Comparison of ENCODE assay signal across 12 mouse cellular contexts in genomic region chr2:157801505-157802357, GRCm38 (mm10).
DNase-seq lines count a peak whose midpoint lies in the region; ATAC-seq lines count a peak whose summit lies in the region.
"Had no signal": no experiment of that assay in that cellular context is flagged by ENCODE, and none has a peak within 500 bp of the region (broad histone marks: within the 10 kb centered on the region; RNA-seq: fewer than 3 reads in every experiment).

No protein-coding gene starts in this region.

- intact Hi-C loops in gastrocnemius, postnatal 14 days (cut with DNase I; ENCODE audit: low total_unique reads), result no loop called here

- no peaks in the 10 kb centered on the region for H3K27me3 ChIP-seq in hindbrain, embryonic 10.5 days (ENCODE audit: insufficient read depth, poor library complexity, severe bottlenecking)
- no peaks in the 10 kb centered on the region for H3K27me3 ChIP-seq in limb, embryonic 15.5 days

- H3K9me3 ChIP-seq in hindbrain, embryonic 10.5 days, result no peaks in the 10 kb centered on the region
- no peaks in the 10 kb centered on the region for H3K9me3 ChIP-seq in limb, embryonic 15.5 days
- H3K9me3 ChIP-seq: G1E; heart, embryonic 15.5 days had no signal

- H3K9ac ChIP-seq in limb, embryonic 15.5 days, result no peak overlapping the region
- H3K9ac ChIP-seq: heart, embryonic 15.5 days had no signal

- WGBS in hindbrain, embryonic 10.5 days, result 32% methylated on average over 8 of the region's 8 CpGs
- 27% methylated on average over 8 of the region's 8 CpGs for WGBS in limb, embryonic 15.5 days

- peak; percentile 13 for DNase-seq in embryo, embryonic 10 days (ENCODE audit: low spot score)
- DNase-seq in embryo, embryonic 10.5 days (ENCODE audit: low spot score), result no peak
- peak; percentile 6 for DNase-seq in Muller cell, postnatal 12 days (ENCODE audit: inconsistent ontology term)
- DNase-seq in hindbrain, embryonic 10.5 days (ENCODE audit: low spot score), result no peak
- no peak for DNase-seq in thymus, postnatal 4 days
- no peak for DNase-seq in gastrocnemius, postnatal 14 days
- no peak for DNase-seq in frontal cortex, postnatal 36 days (ENCODE audit: low spot score in 2 of 2)
- DNase-seq: adrenal gland, postnatal 10 days; layer of hippocampus, postnatal 36 days had no signal

- H3K27ac ChIP-seq in hindbrain, embryonic 10.5 days, result peak overlapping the region; percentile 91
- H3K27ac ChIP-seq in limb, embryonic 15.5 days, result peak overlapping the region; percentile 43
- H3K27ac ChIP-seq: heart, embryonic 15.5 days had no signal

- H3K4me1 ChIP-seq in hindbrain, embryonic 10.5 days (replicated peaks), result peaks cover 46% of the 10 kb centered on the region
- peaks cover 25% of the 10 kb centered on the region for H3K4me1 ChIP-seq in limb, embryonic 15.5 days

- no peak for ATAC-seq in limb, embryonic 15.5 days (ENCODE audit: insufficient number of reproducible peaks, low FRiP score, low TSS enrichment, low read depth)

- H3K4me3 ChIP-seq in hindbrain, embryonic 10.5 days, result peak overlapping the region; percentile 23
- no peak overlapping the region for H3K4me3 ChIP-seq in limb, embryonic 15.5 days
- H3K4me3 ChIP-seq: heart, embryonic 15.5 days had no signal

- no peak overlapping the region for H3K4me2 ChIP-seq in limb, embryonic 15.5 days
- H3K4me2 ChIP-seq: heart, embryonic 15.5 days had no signal

- 0 out of 2 replicates have a peak, but pooled peaks cover 9% of the 10 kb centered on the region for H3K36me3 ChIP-seq in hindbrain, embryonic 10.5 days
- 0 out of 2 replicates have a peak, but pooled peaks cover 2% of the 10 kb centered on the region for H3K36me3 ChIP-seq in limb, embryonic 15.5 days
- H3K36me3 ChIP-seq: heart, embryonic 15.5 days had no signal

Comparison
In these comparisons a context has a peak if more than half of its experiments do, and no peak if none do; other contexts are left out.
1. DNase-seq: peak in embryo, embryonic 10 days (single experiment) and Muller cell, postnatal 12 days (single experiment); none in embryo, embryonic 10.5 days (single experiment), hindbrain, embryonic 10.5 days (single experiment), thymus, postnatal 4 days (single experiment), gastrocnemius, postnatal 14 days (single experiment) and frontal cortex, postnatal 36 days (0 of 2).